Mouse (Mus musculus): ENCODE data around the gene Wdr82.

DNA sequence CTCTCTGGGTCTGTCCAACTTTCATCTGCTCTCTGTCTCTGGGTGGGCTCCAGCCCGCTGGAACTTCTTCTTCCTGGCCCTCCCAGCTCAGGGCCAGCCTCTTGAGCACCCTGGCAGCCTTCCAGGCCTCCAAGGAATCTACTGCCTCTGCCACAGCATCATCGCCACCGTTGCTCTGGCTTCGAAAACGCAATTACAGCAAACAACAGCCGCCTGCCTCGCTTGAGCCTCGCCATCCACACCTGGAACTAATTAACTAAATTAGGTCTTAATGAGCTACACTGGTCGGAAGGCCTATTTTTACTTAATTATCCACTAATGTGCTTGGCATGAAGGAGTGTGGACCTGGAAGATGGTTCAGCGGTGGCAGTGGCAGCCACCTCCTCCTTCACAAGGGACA lies 31.0 kb upstream of the Wdr82 start:
- TF ChIP-seq CTCF (IDR thresholded peaks at IDR 0.05; ENCODE audit: extremely low read depth, insufficient read length, insufficient replicate concordance, low read depth, low read length) (no peak), POLR2A (IDR thresholded peaks at IDR 0.05; ENCODE audit: low read depth, low read length) (no peak)

Measured in small intestine, adult 2 months (tissue).